Mouse (Mus musculus) neural tube, embryonic 13.5 days (tissue): ENCODE measurements around the gene Ces1e. TPM values are rescaled to one million over a fixed set of nuclear protein-coding genes. Genes with fewer than 3 reads are reported as not detected.
"Not testable (repeated sequence)": the region's sequence is repeated elsewhere in the genome, so short reads cannot be mapped to it uniquely, and the experiment has no call there.

Source experiments
- ATAC-seq: fragments of 200-750 bp; cut with Nextera tagmentation; 2 replicates; pipeline ENCODE4 v1.8.0; 2017; ENCODE audit warnings: low read depth, mild to moderate bottlenecking, moderate TSS enrichment, moderate library complexity
- H3K27ac ChIP-seq: fragments of 300-500 bp; sonication (generic); replicated peaks from 2 replicates; pipeline ENCODE4 v1.5.1; 2015; ENCODE audit warnings: moderate library complexity, mild to moderate bottlenecking, inconsistent platforms
- H3K27me3 ChIP-seq: fragments of 300-500 bp; sonication (generic); 2 replicates; pipeline ENCODE4 v1.6.1; 2015; ENCODE audit warnings: mild to moderate bottlenecking, inconsistent platforms
- H3K36me3 ChIP-seq: fragments of 300-500 bp; sonication (generic); 2 replicates; pipeline ENCODE4 v1.6.1; 2015; ENCODE audit warnings: mild to moderate bottlenecking, inconsistent platforms
- H3K4me1 ChIP-seq: fragments of 300-500 bp; sonication (generic); replicated peaks from 2 replicates; pipeline ENCODE4 v1.6.1; 2015; ENCODE audit warnings: inconsistent platforms
- H3K4me2 ChIP-seq: fragments of 300-500 bp; sonication (generic); 2 replicates; pipeline ENCODE4 v1.6.1; 2015; ENCODE audit warnings: inconsistent platforms, mild to moderate bottlenecking, moderate library complexity
- H3K4me3 ChIP-seq: fragments of 300-500 bp; sonication (generic); 2 replicates; pipeline ENCODE4 v1.5.1; 2015; ENCODE audit warnings: mild to moderate bottlenecking, inconsistent platforms
- H3K9ac ChIP-seq: fragments of 300-500 bp; sonication (generic); 2 replicates; pipeline ENCODE4 v1.6.1; 2015; ENCODE audit warnings: moderate library complexity, mild to moderate bottlenecking, inconsistent platforms
- H3K9me3 ChIP-seq: fragments of 300-500 bp; sonication (generic); 2 replicates; pipeline ENCODE4 v1.6.1; 2016; ENCODE audit warnings: inconsistent platforms
- WGBS: fragments of 180-500 bp; shearing (Covaris S2); methylation state at CpG from one replicate; pipeline ENCODE4 v1.1.7; 2015; 5-methylcytosine and 5-hydroxymethylcytosine counted together
- polyA plus RNA-seq: library from polyadenylated mRNA; unstranded; fragments of >200 nt; fragmentation: Nextera tagmentation; extraction: Ambion mirVana; gene quantifications from 2 replicates; pipeline ENCODE4 v1.2.1, GENCODE M21; 2015

Ces1e gene
- polyA plus RNA-seq, 1 experiment from 2014 or later, result not detected

- WGBS, result 79% methylated on average over 11 of the region's 11 CpGs
- no peak overlapping the region for H3K27ac ChIP-seq
- H3K4me2 ChIP-seq, result no peak overlapping the region
- ATAC-seq, result no peak
- no peaks in the 10 kb centered on the region for H3K4me1 ChIP-seq
- no peaks in the 10 kb centered on the region for H3K36me3 ChIP-seq
- no peak overlapping the region for H3K9ac ChIP-seq
- no peaks in the 10 kb centered on the region for H3K27me3 ChIP-seq
- no peak overlapping the region for H3K4me3 ChIP-seq
- no peaks in the 10 kb centered on the region for H3K9me3 ChIP-seq
Observed at GRCm38 (mm10) chr8:93228673-93229370, 597 bp downstream of the Ces1e start.

- not testable (repeated sequence) for H3K27me3 ChIP-seq, H3K4me2 ChIP-seq, H3K27ac ChIP-seq, H3K4me3 ChIP-seq, H3K9me3 ChIP-seq, H3K36me3 ChIP-seq, H3K9ac ChIP-seq, H3K4me1 ChIP-seq, ATAC-seq
- 93% methylated on average over 1 of the region's 1 CpGs for WGBS
Observed at GRCm38 (mm10) chr8:93226471-93226870, 2.9 kb downstream of the Ces1e start.

- 87% methylated on average over 3 of the region's 3 CpGs for WGBS
- Histone ChIP-seq H3K9me3 (no peaks in the 10 kb centered on the region), H3K4me1 (no peaks in the 10 kb centered on the region), H3K4me3 (no peak overlapping the region), H3K4me2 (no peak overlapping the region), H3K27ac (no peak overlapping the region), H3K36me3 (no peaks in the 10 kb centered on the region), H3K27me3 (no peaks in the 10 kb centered on the region), H3K9ac (no peak overlapping the region)
- ATAC-seq, result no peak
Observed at GRCm38 (mm10) chr8:93221896-93222295, 7.5 kb downstream of the Ces1e start.

GRCm38 (mm10) chr8:93217867-93218266 lies 11.6 kb downstream of the Ces1e start:
- no peaks in the 10 kb centered on the region for H3K4me1 ChIP-seq
- WGBS, result 68% methylated on average over 4 of the region's 4 CpGs

GRCm38 (mm10) chr8:93217375-93217774 lies 12.0 kb downstream of the Ces1e start:
- WGBS, result 69% methylated on average over 1 of the region's 1 CpGs
- Histone ChIP-seq H3K36me3 (no peaks in the 10 kb centered on the region), H3K27ac (no peak overlapping the region), H3K9ac (no peak overlapping the region), H3K9me3 (no peaks in the 10 kb centered on the region), H3K4me3 (no peak overlapping the region), H3K4me2 (no peak overlapping the region), H3K4me1 (no peaks in the 10 kb centered on the region), H3K27me3 (no peaks in the 10 kb centered on the region)
- ATAC-seq, result no peak

More at GRCm38 (mm10) chr8:93217867-93218266, 11.6 kb downstream of the Ces1e start:
- Histone ChIP-seq H3K27me3 (no peaks in the 10 kb centered on the region), H3K27ac (no peak overlapping the region), H3K9me3 (no peaks in the 10 kb centered on the region), H3K36me3 (no peaks in the 10 kb centered on the region), H3K4me3 (no peak overlapping the region), H3K9ac (no peak overlapping the region), H3K4me2 (no peak overlapping the region)
- ATAC-seq, result no peak

- Histone ChIP-seq H3K27ac (no peak overlapping the region), H3K27me3 (no peaks in the 10 kb centered on the region), H3K4me1 (no peaks in the 10 kb centered on the region), H3K9me3 (no peaks in the 10 kb centered on the region), H3K4me2 (no peak overlapping the region), H3K4me3 (no peak overlapping the region), H3K36me3 (no peaks in the 10 kb centered on the region), H3K9ac (no peak overlapping the region)
- no peak for ATAC-seq
Observed at GRCm38 (mm10) chr8:93211091-93211490, 18.3 kb downstream of the Ces1e start.

GRCm38 (mm10) chr8:93199146-93199545 lies 30.3 kb downstream of the Ces1e start:
- ATAC-seq, H3K9ac ChIP-seq: not testable (repeated sequence)

GRCm38 (mm10) chr8:93197685-93198525 lies 31.5 kb downstream of the Ces1e start, which contains the start of gene Ces1d:
TSS of gene Ces1d (minus strand) at chr8:93197838.
- Histone ChIP-seq H3K4me1 (no peaks in the 10 kb centered on the region), H3K36me3 (no peaks in the 10 kb centered on the region), H3K9ac (no peak within 1 kb of the TSS), H3K4me3 (no peak within 1 kb of the TSS), H3K27ac (no peak within 1 kb of the TSS), H3K9me3 (no peaks in the 10 kb centered on the region), H3K4me2 (no peak within 1 kb of the TSS), H3K27me3 (no peaks in the 10 kb centered on the region)
- WGBS, result 89% methylated on average over 8 of the region's 8 CpGs
- no peak for ATAC-seq

More at GRCm38 (mm10) chr8:93199146-93199545, 30.3 kb downstream of the Ces1e start:
- WGBS, result 73% methylated on average over 7 of the region's 7 CpGs
- H3K4me3 ChIP-seq, H3K4me1 ChIP-seq, H3K4me2 ChIP-seq, H3K27me3 ChIP-seq, H3K27ac ChIP-seq, H3K9me3 ChIP-seq, H3K36me3 ChIP-seq: not testable (repeated sequence)

- Histone ChIP-seq H3K9ac (no peak overlapping the region), H3K4me3 (no peak overlapping the region), H3K36me3 (no peaks in the 10 kb centered on the region), H3K9me3 (no peaks in the 10 kb centered on the region), H3K4me2 (no peak overlapping the region), H3K27ac (no peak overlapping the region), H3K27me3 (no peaks in the 10 kb centered on the region), H3K4me1 (no peaks in the 10 kb centered on the region)
- ATAC-seq, result no peak
- WGBS, result 89% methylated on average over 5 of the region's 5 CpGs
Observed at GRCm38 (mm10) chr8:93196436-93196835, 33.0 kb downstream of the Ces1e start.

GRCm38 (mm10) chr8:93180581-93181129 lies 48.8 kb downstream of the Ces1e start:
- 88% methylated on average over 4 of the region's 4 CpGs for WGBS
- Histone ChIP-seq H3K36me3 (no peaks in the 10 kb centered on the region), H3K27me3 (no peaks in the 10 kb centered on the region), H3K27ac (no peak overlapping the region), H3K4me2 (no peak overlapping the region), H3K4me1 (no peaks in the 10 kb centered on the region), H3K9ac (no peak overlapping the region), H3K4me3 (no peak overlapping the region), H3K9me3 (no peaks in the 10 kb centered on the region)
- no peak for ATAC-seq

- Histone ChIP-seq H3K9ac (no peak overlapping the region), H3K4me1 (no peaks in the 10 kb centered on the region), H3K36me3 (no peaks in the 10 kb centered on the region), H3K27ac (no peak overlapping the region), H3K9me3 (no peaks in the 10 kb centered on the region), H3K4me2 (no peak overlapping the region), H3K4me3 (no peak overlapping the region), H3K27me3 (no peaks in the 10 kb centered on the region)
- 32% methylated on average over 1 of the region's 1 CpGs for WGBS
- ATAC-seq, result no peak
Observed at GRCm38 (mm10) chr8:93176593-93176992, 52.8 kb downstream of the Ces1e start.

GRCm38 (mm10) chr8:93174554-93174953 lies 54.9 kb downstream of the Ces1e start:
- no peak for ATAC-seq
- no peaks in the 10 kb centered on the region for H3K36me3 ChIP-seq
- H3K4me2 ChIP-seq, result no peak overlapping the region
- no peak overlapping the region for H3K4me3 ChIP-seq
- H3K4me1 ChIP-seq, result no peaks in the 10 kb centered on the region
- WGBS, result 97% methylated on average over 2 of the region's 2 CpGs
- H3K27me3 ChIP-seq, result no peaks in the 10 kb centered on the region
- no peaks in the 10 kb centered on the region for H3K9me3 ChIP-seq
- no peak overlapping the region for H3K9ac ChIP-seq
- no peak overlapping the region for H3K27ac ChIP-seq
